18 mouse cellular contexts compared by ENCODE assay signal in genomic region chr13:9457420-9458308, GRCm38 (mm10).
"Had no signal": no experiment of that assay in that cellular context is flagged by ENCODE, and none has a peak within 500 bp of the region (broad histone marks: within the 10 kb centered on the region; RNA-seq: fewer than 3 reads in every experiment).

No protein-coding gene starts in this region.

- H3K9ac ChIP-seq: liver, embryonic 13.5 days; liver, embryonic 15.5 days; liver, postnatal 0 days; lung, embryonic 15.5 days; neural tube, embryonic 12.5 days; stomach, embryonic 15.5 days had no signal

- H3K4me2 ChIP-seq: liver, embryonic 11.5 days; liver, embryonic 13.5 days; liver, embryonic 15.5 days; lung, embryonic 15.5 days; neural tube, embryonic 12.5 days; stomach, embryonic 15.5 days had no signal

- H3K4me3 ChIP-seq: liver, embryonic 13.5 days; liver, embryonic 15.5 days; lung, embryonic 15.5 days; megakaryocyte, embryonic 14.5 days; neural tube, embryonic 12.5 days; stomach, embryonic 15.5 days had no signal

- H3K27me3 ChIP-seq: liver, embryonic 13.5 days; liver, embryonic 15.5 days; lung, embryonic 15.5 days; megakaryocyte, embryonic 14.5 days; neural tube, embryonic 12.5 days; stomach, embryonic 15.5 days had no signal

- H3K27ac ChIP-seq: liver, embryonic 13.5 days; liver, embryonic 15.5 days; lung, embryonic 15.5 days; macrophage; neural tube, embryonic 12.5 days; stomach, embryonic 15.5 days; stomach, postnatal 0 days had no signal

- DNase-seq: liver, embryonic 13.5 days; liver, postnatal 0 days; lung, adult 2 months; lung, postnatal 14 days; lung, postnatal 36 days; right cerebral cortex, postnatal 14 days; thymus, adult 2 months; thymus, postnatal 25 days; thymus, postnatal 4 days had no signal

- ATAC-seq: liver, postnatal 0 days; lung, postnatal 0 days had no signal

- H3K4me1 ChIP-seq: liver, embryonic 13.5 days; liver, embryonic 15.5 days; lung, embryonic 15.5 days; neural tube, embryonic 12.5 days; stomach, embryonic 15.5 days had no signal

- H3K9me3 ChIP-seq: liver, embryonic 13.5 days; liver, embryonic 15.5 days; lung, embryonic 15.5 days; megakaryocyte, embryonic 14.5 days; neural tube, embryonic 12.5 days; stomach, embryonic 15.5 days had no signal

- H3K36me3 ChIP-seq: liver, embryonic 13.5 days; liver, embryonic 15.5 days; lung, embryonic 15.5 days; neural tube, embryonic 12.5 days; stomach, embryonic 15.5 days had no signal
